Mouse (Mus musculus) megakaryocyte, embryonic 14.5 days (primary cell): ENCODE data around the gene Shc4. TPM values are rescaled to one million over a fixed set of nuclear protein-coding genes. Genes with fewer than 3 reads are reported as not detected.

Experiments used
- H3K27me3 ChIP-seq: replicated peaks from 2 replicates; pipeline ENCODE3; 2012; ENCODE audit warnings: inconsistent platforms
- H3K36me3 ChIP-seq: replicated peaks from 2 replicates; pipeline ENCODE3; 2012; ENCODE audit warnings: low read length, inconsistent platforms, mixed read lengths
- H3K4me1 ChIP-seq: 2 replicates; pipeline ENCODE4 v1.6.1; 2012; ENCODE audit warnings: inconsistent platforms
- H3K4me3 ChIP-seq: replicated peaks from 2 replicates; pipeline ENCODE3; 2012; ENCODE audit warnings: moderate library complexity, mild to moderate bottlenecking, inconsistent platforms
- H3K9me3 ChIP-seq: 2 replicates; pipeline ENCODE4 v1.6.1; 2012; ENCODE audit warnings: inconsistent platforms
- FLI1 ChIP-seq: IDR thresholded peaks from 2 replicates; pipeline ENCODE4 v1.6.1; 2012; ENCODE audit warnings: low read length, inconsistent platforms, mixed read lengths
- GATA1 ChIP-seq: IDR thresholded peaks from 3 replicates; pipeline ENCODE4 v1.6.1; 2012; ENCODE audit warnings: mixed read lengths, low read length, inconsistent platforms, borderline replicate concordance
- polyA plus RNA-seq: library from polyadenylated mRNA; stranded (reverse); fragments of >175 nt; gene quantifications from 2 replicates; pipeline ENCODE4 v1.2.3, GENCODE M21; 2012; ENCODE audit warnings: low replicate concordance; ENCODE audit not compliant: insufficient read depth

Shc4 gene
- polyA plus RNA-seq, 1 experiment, result 0.17 TPM

DNA sequence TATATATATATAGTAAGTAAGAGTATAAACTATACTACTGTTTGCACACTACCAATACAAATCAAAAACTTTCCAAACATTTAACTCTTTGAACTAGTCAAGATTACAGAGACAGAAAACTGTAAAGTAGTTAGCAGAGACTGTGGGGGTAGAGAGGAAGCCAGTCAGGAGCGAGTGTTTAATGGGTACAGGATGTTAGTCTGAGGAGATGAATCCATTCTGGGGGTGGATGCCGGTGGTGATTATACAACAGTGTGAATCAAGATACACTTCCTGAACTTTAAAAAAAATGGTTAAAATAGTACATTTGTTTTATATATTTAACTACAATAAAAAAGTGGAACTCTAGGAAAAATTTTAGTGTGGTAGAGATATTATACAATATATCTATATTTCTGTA, 31.9 kb downstream of the Shc4 start:
- peaks cover 9% of the 10 kb centered on the region for H3K4me1 ChIP-seq
- H3K27me3 ChIP-seq, result peaks cover 18% of the 10 kb centered on the region
- H3K9me3 ChIP-seq, result peaks cover 11% of the 10 kb centered on the region
- TF ChIP-seq GATA1, result no peak
- no peak for TF ChIP-seq FLI1
- no peak overlapping the region for H3K4me3 ChIP-seq
- H3K36me3 ChIP-seq, result no peaks in the 10 kb centered on the region

DNA sequence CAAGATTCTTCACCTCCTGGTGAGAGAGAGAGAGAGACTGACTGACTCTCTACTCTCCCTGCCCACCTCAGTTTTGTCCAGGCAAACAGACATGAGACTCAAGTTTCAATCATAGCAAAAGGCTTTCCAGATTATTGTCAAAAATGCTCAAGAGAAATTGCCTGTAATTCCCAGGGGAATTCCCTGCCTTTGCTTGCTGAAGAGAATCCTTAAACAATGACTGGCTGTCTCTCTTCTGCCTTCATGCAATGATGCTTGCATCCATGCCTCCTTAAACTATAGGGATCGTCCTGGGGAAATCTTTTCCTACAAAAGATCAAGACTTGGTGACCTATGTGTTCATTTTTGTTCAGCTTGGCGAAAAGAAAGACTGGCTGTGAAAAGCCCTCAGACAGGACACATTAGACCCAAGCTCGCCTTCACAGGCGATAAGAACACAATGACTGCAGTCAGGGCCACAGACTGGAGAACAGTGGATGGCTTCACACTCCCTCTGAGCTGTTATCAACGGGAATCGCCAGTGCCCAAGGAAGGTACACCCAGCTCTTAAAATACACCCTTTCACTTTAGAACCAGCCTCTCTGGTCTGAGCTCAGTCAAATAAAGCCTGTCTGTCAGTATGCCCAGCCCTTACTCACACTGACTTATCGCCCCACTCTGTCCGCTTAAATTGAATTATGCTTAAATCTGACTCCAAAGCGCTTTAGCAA, 38.4 kb downstream of the Shc4 start:
- no peak for TF ChIP-seq FLI1
- no peak for TF ChIP-seq GATA1
- Histone ChIP-seq H3K4me3 (no peak overlapping the region), H3K27me3 (peaks cover 27% of the 10 kb centered on the region), H3K9me3 (peaks cover 11% of the 10 kb centered on the region), H3K36me3 (no peaks in the 10 kb centered on the region), H3K4me1 (peaks cover 5% of the 10 kb centered on the region)

DNA sequence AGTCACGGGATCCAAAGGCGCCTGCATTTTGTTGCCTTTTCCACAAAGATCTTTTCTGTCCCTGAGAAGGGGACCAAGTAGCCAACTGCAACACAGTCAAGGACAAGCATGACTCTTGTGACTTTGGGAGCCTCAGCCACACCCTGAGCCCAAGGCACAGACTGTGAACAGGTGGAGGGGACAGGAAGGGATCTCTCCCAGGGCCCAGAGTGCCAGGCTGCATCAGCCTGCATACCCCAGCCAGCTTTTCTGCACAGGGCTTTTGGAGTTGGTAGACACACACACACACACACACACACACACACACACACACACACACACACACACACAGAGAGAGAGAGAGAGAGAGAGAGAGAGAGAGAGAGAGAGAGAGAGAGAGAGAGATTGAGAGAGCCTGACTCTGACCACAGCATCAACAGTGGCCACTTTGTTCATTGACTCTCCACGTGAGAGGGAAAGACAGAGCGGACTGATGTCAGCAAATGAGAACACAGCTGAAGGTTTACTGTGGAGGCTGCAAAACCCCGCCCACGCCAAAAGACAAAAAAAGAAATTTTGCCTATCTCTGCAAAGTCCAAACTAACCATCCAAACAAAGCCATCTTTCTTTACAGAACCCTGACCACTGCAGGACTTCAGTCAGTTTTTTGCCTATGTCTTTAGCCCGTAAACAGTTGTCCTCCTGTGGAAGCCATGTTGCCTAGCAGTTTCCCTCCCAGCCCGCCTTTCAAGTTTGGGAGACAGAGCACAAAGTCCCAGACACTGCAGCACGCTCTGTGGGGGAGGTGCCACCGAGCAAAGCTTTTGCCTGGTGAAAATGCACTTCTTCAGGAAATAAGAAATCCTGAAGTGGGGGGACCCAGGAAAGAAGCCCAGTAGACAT, 39.1 kb downstream of the Shc4 start:
- H3K9me3 ChIP-seq, result peaks cover 9% of the 10 kb centered on the region
- TF ChIP-seq FLI1, result no peak
- no peak for TF ChIP-seq GATA1
- peaks cover 5% of the 10 kb centered on the region for H3K4me1 ChIP-seq
- H3K36me3 ChIP-seq, result no peaks in the 10 kb centered on the region
- H3K4me3 ChIP-seq, result no peak overlapping the region
- peaks cover 26% of the 10 kb centered on the region for H3K27me3 ChIP-seq

DNA sequence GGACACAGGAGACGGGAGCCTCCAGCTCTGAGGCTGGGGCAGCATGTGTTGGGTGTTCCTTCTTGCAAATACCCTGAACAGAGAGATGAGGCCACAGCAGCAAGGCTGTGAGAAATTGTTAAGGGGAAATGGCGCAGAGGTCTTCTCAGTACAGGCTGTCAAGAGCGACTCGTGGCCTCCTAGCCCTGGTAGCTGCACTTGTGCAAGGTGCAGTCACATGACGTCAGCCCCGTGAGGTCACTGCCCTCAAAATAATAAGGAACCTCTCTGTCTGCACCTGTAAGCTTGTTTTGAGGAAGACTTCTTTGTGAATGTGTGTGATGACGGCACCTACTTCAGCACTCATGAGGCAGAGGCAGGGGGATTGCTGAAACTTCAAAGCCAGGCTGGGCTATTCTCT, 40.1 kb downstream of the Shc4 start:
- H3K36me3 ChIP-seq, result no peaks in the 10 kb centered on the region
- H3K27me3 ChIP-seq, result peaks cover 24% of the 10 kb centered on the region
- peaks cover 5% of the 10 kb centered on the region for H3K4me1 ChIP-seq
- H3K4me3 ChIP-seq, result no peak overlapping the region
- TF ChIP-seq GATA1 (no peak), FLI1 (no peak)
- H3K9me3 ChIP-seq, result no peaks in the 10 kb centered on the region

GRCm38 (mm10) chr2:125681811-125682210, 42.1 kb downstream of the Shc4 start:
- peaks cover 11% of the 10 kb centered on the region for H3K4me1 ChIP-seq
- no peaks in the 10 kb centered on the region for H3K9me3 ChIP-seq
- H3K4me3 ChIP-seq, result no peak overlapping the region
- peaks cover 21% of the 10 kb centered on the region for H3K27me3 ChIP-seq
- no peak for TF ChIP-seq GATA1
- TF ChIP-seq FLI1, result no peak
- no peaks in the 10 kb centered on the region for H3K36me3 ChIP-seq

DNA sequence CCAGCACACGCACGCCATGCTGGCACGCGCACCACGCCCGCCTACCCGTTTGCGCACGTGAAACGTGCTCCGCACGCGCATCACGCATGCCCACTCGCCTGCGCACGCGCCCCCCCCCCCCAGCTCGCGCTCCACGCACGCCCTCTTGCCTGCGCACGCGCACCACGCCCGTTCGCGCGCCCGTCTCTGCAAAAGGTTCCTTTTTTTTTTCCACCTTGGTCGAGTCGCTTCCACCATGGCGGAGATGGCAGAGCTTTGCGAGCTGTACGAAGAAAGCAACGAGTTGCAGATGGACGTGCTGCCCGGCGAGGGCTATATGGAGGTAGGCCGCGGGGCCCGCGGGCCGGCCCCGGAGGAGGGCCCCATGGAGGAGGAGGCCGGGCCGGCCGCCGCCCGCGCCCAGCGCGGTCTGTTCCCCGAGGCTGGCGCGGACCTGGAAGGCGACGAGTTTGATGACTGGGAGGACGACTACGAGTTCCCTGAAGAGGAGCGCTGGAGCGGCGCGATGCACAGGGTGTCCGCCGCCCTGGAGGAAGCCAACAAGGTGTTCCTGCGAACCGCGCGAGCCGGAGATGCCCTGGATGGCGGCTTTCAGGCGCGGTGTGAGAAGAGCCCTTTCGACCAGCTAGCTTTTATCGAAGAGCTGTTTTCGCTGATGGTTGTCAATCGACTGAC, 50.9 kb downstream of the Shc4 start, which contains the start of gene Eid1:
Gene Eid1, plus strand, starts transcription at position 139 of the 675 bp plus-strand sequence.
- peaks cover 3% of the 10 kb centered on the region for H3K36me3 ChIP-seq
- peak within 1 kb of the TSS; percentile 99 for H3K4me3 ChIP-seq
- H3K27me3 ChIP-seq, result peaks cover 2% of the 10 kb centered on the region
- TF ChIP-seq GATA1 (no peak), FLI1 (no peak)
- peaks cover 19% of the 10 kb centered on the region for H3K4me1 ChIP-seq
- H3K9me3 ChIP-seq, result no peaks in the 10 kb centered on the region

GRCm38 (mm10) chr2:125672568-125672956, 51.4 kb downstream of the Shc4 start:
- Histone ChIP-seq H3K9me3 (no peaks in the 10 kb centered on the region), H3K4me3 (peak overlapping the region; percentile 99), H3K4me1 (peaks cover 20% of the 10 kb centered on the region), H3K36me3 (peaks cover 3% of the 10 kb centered on the region), H3K27me3 (peaks cover 6% of the 10 kb centered on the region)
- no peak for TF ChIP-seq FLI1
- TF ChIP-seq GATA1, result no peak

GRCm38 (mm10) chr2:125670846-125671245, 53.1 kb downstream of the Shc4 start:
- Histone ChIP-seq H3K4me3 (no peak overlapping the region), H3K9me3 (no peaks in the 10 kb centered on the region), H3K36me3 (peaks cover 3% of the 10 kb centered on the region), H3K27me3 (peaks cover 6% of the 10 kb centered on the region), H3K4me1 (peaks cover 35% of the 10 kb centered on the region)
- no peak for TF ChIP-seq GATA1

- Histone ChIP-seq H3K4me1 (peaks cover 36% of the 10 kb centered on the region), H3K4me3 (peak overlapping the region; percentile 42), H3K36me3 (no peaks in the 10 kb centered on the region)
Measured at GRCm38 (mm10) chr2:125667721-125668120, 56.2 kb downstream of the Shc4 start.

More at GRCm38 (mm10) chr2:125667721-125668120, 56.2 kb downstream of the Shc4 start:
- Histone ChIP-seq H3K9me3 (no peaks in the 10 kb centered on the region), H3K27me3 (peaks cover 28% of the 10 kb centered on the region)
- TF ChIP-seq GATA1 (no peak), FLI1 (no peak)
